Mouse (Mus musculus) G1E (cell line): ENCODE results near the gene Ifit1bl1. TPM values are rescaled to one million over a fixed set of nuclear protein-coding genes. Genes with fewer than 3 reads are reported as not detected.

Experiments used
- ATAC-seq: 2 replicates; pipeline ENCODE4 v1.8.0; 2016; ENCODE audit warnings: mild to moderate bottlenecking; ENCODE audit not compliant: insufficient number of reproducible peaks, poor library complexity, low FRiP score, severe bottlenecking; ENCODE audit errors: extremely low read depth
- DNase-seq: peaks from one replicate; pipeline ENCODE4 v3.0.0; 2012; ENCODE audit warnings: low spot score
- H3K27me3 ChIP-seq: 2 replicates; pipeline ENCODE4 v1.6.1; 2012; ENCODE audit warnings: mild to moderate bottlenecking, low read length, inconsistent platforms; ENCODE audit not compliant: insufficient read depth
- H3K36me3 ChIP-seq: replicated peaks from 2 replicates; pipeline ENCODE3; 2012; ENCODE audit warnings: mild to moderate bottlenecking, inconsistent platforms
- H3K4me1 ChIP-seq: 2 replicates; pipeline ENCODE4 v1.6.1; 2012; ENCODE audit warnings: low read depth, low read length, inconsistent platforms, mixed read lengths; ENCODE audit not compliant: insufficient read depth
- H3K4me3 ChIP-seq: 2 replicates; pipeline ENCODE4 v1.5.1; 2012; ENCODE audit warnings: low read depth, mild to moderate bottlenecking, inconsistent platforms, low read length, moderate library complexity, mixed read lengths
- H3K9me3 ChIP-seq: replicated peaks from 2 replicates; pipeline ENCODE4 v1.6.1; 2012; ENCODE audit warnings: inconsistent platforms
- CTCF ChIP-seq: IDR thresholded peaks from 2 replicates; pipeline ENCODE4 v1.5.1; 2012; ENCODE audit warnings: low read depth, low read length, inconsistent platforms, mixed read lengths
- GATA1 ChIP-seq: IDR thresholded peaks from 2 replicates; pipeline ENCODE4 v1.6.1; 2012; ENCODE audit warnings: borderline replicate concordance, low read length, inconsistent platforms, mixed read lengths
- GATA2 ChIP-seq: IDR thresholded peaks from 2 replicates; pipeline ENCODE4 v1.6.1; 2012; ENCODE audit warnings: low read depth, low read length, inconsistent platforms, borderline replicate concordance
- POLR2AphosphoS5 ChIP-seq: IDR thresholded peaks from 2 replicates; pipeline ENCODE4 v1.6.1; 2012; ENCODE audit warnings: low read depth, low read length, inconsistent platforms; ENCODE audit not compliant: insufficient replicate concordance
- TAL1 ChIP-seq: conservative IDR thresholded peaks from 2 replicates; pipeline ENCODE4 v1.6.1; 2012; ENCODE audit warnings: low read depth, low read length, inconsistent platforms, mixed read lengths
- polyA plus RNA-seq: library from polyadenylated mRNA; stranded (reverse); fragments of >175 nt; gene quantifications from 2 replicates; pipeline ENCODE4 v1.2.3, GENCODE M21; 2012
- total RNA-seq, 2 experiments: library from RNA; stranded (forward) in 1 of 2; stranded (reverse) in 1 of 2; fragments of 200-1000 nt in 1 of 2; fragments of >200 nt in 1 of 2; fragmentation: Nextera tagmentation in 1 of 2; gene quantifications; 2 replicates each; pipeline ENCODE4 v1.2.3; 2014 to 2017

The Ifit1bl1 gene
- total and polyA plus RNA-seq, 3 experiments, result 0.44 TPM; not detected in 2

DNA sequence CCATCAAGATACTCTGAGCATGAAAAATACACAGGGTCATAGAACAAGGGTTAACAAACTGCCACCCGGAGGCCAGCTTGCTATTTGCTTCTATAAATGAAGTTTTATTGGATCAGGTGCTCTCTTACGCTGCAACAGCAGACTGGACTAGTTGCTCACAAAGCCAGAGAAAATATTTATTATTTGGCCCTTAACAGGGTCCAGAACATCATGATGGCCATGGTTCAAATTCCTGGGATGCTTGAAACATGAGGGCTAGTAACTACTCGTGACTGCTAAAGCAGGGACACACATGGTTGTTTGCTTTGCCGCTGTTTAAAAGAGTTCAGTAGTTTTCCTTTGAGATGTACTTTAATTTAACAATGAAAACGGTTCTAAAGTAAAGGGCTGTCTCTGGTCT is 49.8 kb downstream of the Ifit1bl1 start:
- no peaks in the 10 kb centered on the region for H3K36me3 ChIP-seq
- ATAC-seq, result no peak
- no peaks in the 10 kb centered on the region for H3K9me3 ChIP-seq
- peaks cover 12% of the 10 kb centered on the region for H3K27me3 ChIP-seq
- TF ChIP-seq TAL1, result no peak
- TF ChIP-seq GATA1, result no peak
- TF ChIP-seq CTCF, result no peak
- TF ChIP-seq GATA2, result no peak
- no peak for TF ChIP-seq POLR2AphosphoS5
- H3K4me3 ChIP-seq, result no peak overlapping the region
- no peak for DNase-seq
- peaks cover 6% of the 10 kb centered on the region for H3K4me1 ChIP-seq

DNA sequence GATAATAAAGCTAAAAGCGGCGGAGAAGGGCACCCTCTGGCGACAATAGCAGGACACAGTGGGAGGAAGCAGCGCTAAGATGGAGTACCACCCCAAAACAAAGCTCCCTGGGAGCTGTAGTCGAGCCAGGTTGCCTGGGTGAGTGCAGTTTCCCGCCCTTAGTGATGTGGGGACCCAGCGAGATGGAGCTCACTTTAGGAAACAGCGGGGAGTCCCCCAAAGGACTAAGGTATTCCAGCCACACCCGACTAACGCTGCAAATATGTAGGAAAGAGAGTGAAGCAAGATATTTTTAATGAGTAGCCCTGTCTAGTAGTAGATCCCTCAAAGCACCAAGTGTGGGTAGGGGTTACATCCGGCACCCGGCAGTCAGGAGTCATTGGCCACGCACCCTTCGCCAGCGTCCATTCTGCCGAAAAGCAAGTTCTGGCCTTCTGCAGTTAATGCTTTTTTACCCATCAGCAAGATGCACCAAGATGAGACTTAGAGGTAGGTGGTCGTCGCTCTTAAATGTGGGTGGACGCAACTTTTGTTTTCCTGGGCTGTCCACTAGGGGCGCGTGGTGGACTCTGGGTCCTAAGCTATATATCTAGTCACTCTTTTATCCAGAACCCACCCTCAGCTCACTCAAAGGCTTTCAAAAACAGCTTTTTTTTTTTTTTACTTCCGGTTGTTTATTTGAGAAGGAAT is 51.1 kb downstream of the Ifit1bl1 start, which contains the start of gene Ifit2:
Ifit2 (plus strand) TSS at position 161 of the 690 bp plus-strand sequence.
- peaks cover 6% of the 10 kb centered on the region for H3K4me1 ChIP-seq
- no peak for ATAC-seq
- H3K9me3 ChIP-seq, result no peaks in the 10 kb centered on the region
- peaks cover 12% of the 10 kb centered on the region for H3K27me3 ChIP-seq
- no peaks in the 10 kb centered on the region for H3K36me3 ChIP-seq
- TF ChIP-seq CTCF, result peak; percentile 43; the same call in 1 of the 2 replicates
- TF ChIP-seq GATA2, result no peak
- no peak within 1 kb of the TSS; the same call in 1 of the 2 replicates for H3K4me3 ChIP-seq
- DNase-seq, result no peak

DNA sequence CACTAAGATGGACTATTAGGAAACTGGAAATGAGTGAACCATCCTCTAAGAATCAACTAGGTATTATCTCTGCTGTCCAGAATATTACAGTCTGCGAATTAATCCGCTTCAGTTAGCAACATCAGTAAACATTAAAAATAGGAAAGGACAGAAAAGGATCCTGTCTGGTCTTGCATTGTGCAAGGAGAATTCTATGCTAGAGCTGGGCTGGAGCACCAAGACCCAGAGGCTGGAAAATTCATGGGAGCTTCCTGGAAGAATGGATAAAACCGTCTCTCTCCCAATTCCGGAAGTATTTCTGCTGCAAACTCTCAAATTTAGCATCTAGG is 51.6 kb downstream of the Ifit1bl1 start:
- no peak for ATAC-seq
- Histone ChIP-seq H3K9me3 (no peaks in the 10 kb centered on the region), H3K27me3 (peaks cover 12% of the 10 kb centered on the region), H3K4me1 (peaks cover 6% of the 10 kb centered on the region), H3K36me3 (no peaks in the 10 kb centered on the region), H3K4me3 (no peak overlapping the region)
- TF ChIP-seq CTCF (no peak), POLR2AphosphoS5 (no peak)
- no peak for DNase-seq

DNA sequence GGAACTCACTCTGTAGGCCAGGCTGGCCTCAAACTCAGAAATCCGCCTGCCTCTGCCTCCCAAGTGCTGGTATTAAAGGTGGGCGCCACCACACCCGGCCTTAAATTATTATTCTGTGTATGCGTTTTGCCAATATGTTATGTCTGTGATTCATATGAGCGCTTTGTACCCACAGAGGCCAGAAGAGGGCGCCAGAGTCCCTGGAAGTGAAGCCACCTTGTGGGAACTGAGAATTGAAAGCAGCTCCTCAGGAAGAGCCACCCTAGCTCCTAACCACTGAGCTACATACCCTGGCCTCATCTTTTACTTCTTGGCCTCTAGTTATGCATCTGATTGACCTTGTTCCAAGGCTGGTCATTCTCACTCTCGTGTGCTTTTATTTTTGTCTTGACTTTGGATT is 53.8 kb downstream of the Ifit1bl1 start:
- no peak; the same call in 1 of the 2 replicates for ATAC-seq
- Histone ChIP-seq H3K4me1 (peaks cover 6% of the 10 kb centered on the region), H3K27me3 (peaks cover 12% of the 10 kb centered on the region), H3K9me3 (no peaks in the 10 kb centered on the region), H3K4me3 (no peak overlapping the region), H3K36me3 (no peaks in the 10 kb centered on the region)
- DNase-seq, result no peak
- TF ChIP-seq CTCF, result peak; percentile 56
- TF ChIP-seq GATA1, result no peak

DNA sequence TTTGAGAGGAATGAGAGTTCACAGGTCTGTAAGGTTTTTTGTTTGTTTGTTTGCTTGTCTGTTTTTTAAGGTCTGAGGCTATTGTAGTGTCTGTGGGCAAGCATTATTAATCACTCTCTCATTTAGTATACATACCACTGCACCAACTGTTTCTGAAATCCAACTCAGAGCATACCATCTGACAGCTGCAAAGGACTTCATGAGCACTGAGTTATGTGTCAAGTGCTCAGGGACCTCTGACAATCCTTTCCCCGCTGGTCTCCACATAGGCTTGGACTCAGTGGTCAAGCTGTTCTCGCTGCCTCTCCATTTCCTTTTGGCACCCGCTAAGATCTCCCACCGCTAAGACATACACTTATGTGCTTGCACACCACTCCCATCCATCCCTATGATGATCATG is 55.5 kb downstream of the Ifit1bl1 start:
- Histone ChIP-seq H3K4me3 (no peak overlapping the region), H3K9me3 (no peaks in the 10 kb centered on the region), H3K36me3 (no peaks in the 10 kb centered on the region), H3K4me1 (peaks cover 6% of the 10 kb centered on the region), H3K27me3 (peaks cover 12% of the 10 kb centered on the region)
- ATAC-seq, result no peak
- no peak for DNase-seq
- no peak for TF ChIP-seq GATA2
- TF ChIP-seq GATA1, result no peak
- no peak for TF ChIP-seq POLR2AphosphoS5
- TF ChIP-seq TAL1, result no peak
- no peak for TF ChIP-seq CTCF

Other genes starting within 250 kb of the Ifit1bl1 start
- gene Ch25h, start 126.8 kb downstream of the Ifit1bl1 start, total RNA-seq (2014; fragmentation: Nextera tagmentation), result not detected in 2 replicates
- gene Ch25h, start 126.8 kb downstream of the Ifit1bl1 start, total RNA-seq (2017), result 0.11 TPM in 1 of 2 replicates, not detected in the other
- gene Ch25h, start 126.8 kb downstream of the Ifit1bl1 start, polyA plus RNA-seq, result not detected in 2 replicates
- gene Lipa, start 74.5 kb downstream of the Ifit1bl1 start, total RNA-seq (2014; fragmentation: Nextera tagmentation), result not detected in 2 replicates
- 0.12 and 0.22 TPM in 2 replicates for gene Lipa, start 74.5 kb downstream of the Ifit1bl1 start, total RNA-seq (2017)
- gene Lipa, start 74.5 kb downstream of the Ifit1bl1 start, polyA plus RNA-seq, result not detected in 2 replicates
- 0.23 TPM in 1 of 2 replicates, not detected in the other for gene Ifit2, start 51.3 kb downstream of the Ifit1bl1 start, total RNA-seq (2014; fragmentation: Nextera tagmentation)
- 0.33 and 0.35 TPM in 2 replicates for gene Ifit2, start 51.3 kb downstream of the Ifit1bl1 start, total RNA-seq (2017)
- not detected in 2 replicates for gene Ifit2, start 51.3 kb downstream of the Ifit1bl1 start, polyA plus RNA-seq
- gene Ifit3, start 18.4 kb downstream of the Ifit1bl1 start, total RNA-seq (2014; fragmentation: Nextera tagmentation), result not detected in 2 replicates
- gene Ifit3, start 18.4 kb downstream of the Ifit1bl1 start, total RNA-seq (2017), result 0.60 TPM in 1 of 2 replicates, not detected in the other
- not detected in 2 replicates for gene Ifit3, start 18.4 kb downstream of the Ifit1bl1 start, polyA plus RNA-seq
- not detected in 2 replicates for gene Ifit3b, start 6.0 kb upstream of the Ifit1bl1 start, total RNA-seq (2014; fragmentation: Nextera tagmentation)
- gene Ifit3b, start 6.0 kb upstream of the Ifit1bl1 start, total RNA-seq (2017), result 0.06 TPM in 1 of 2 replicates, not detected in the other
- gene Ifit3b, start 6.0 kb upstream of the Ifit1bl1 start, polyA plus RNA-seq, result not detected in 2 replicates
- gene Ifit1bl2, start 38.8 kb upstream of the Ifit1bl1 start, total RNA-seq (2014; fragmentation: Nextera tagmentation), result not detected in 2 replicates
- gene Ifit1bl2, start 38.8 kb upstream of the Ifit1bl1 start, total RNA-seq (2017), result 0.12 and 0.16 TPM in 2 replicates
- not detected in 2 replicates for gene Ifit1bl2, start 38.8 kb upstream of the Ifit1bl1 start, polyA plus RNA-seq
- not detected in 2 replicates for gene Ifit1, start 38.9 kb upstream of the Ifit1bl1 start, total RNA-seq (2014; fragmentation: Nextera tagmentation)
- 0.05 and 0.12 TPM in 2 replicates for gene Ifit1, start 38.9 kb upstream of the Ifit1bl1 start, total RNA-seq (2017)
- not detected in 2 replicates for gene Ifit1, start 38.9 kb upstream of the Ifit1bl1 start, polyA plus RNA-seq
- not detected in 2 replicates for gene Slc16a12, start 145.3 kb upstream of the Ifit1bl1 start, total RNA-seq (2014; fragmentation: Nextera tagmentation)
- 0.11 and 0.17 TPM in 2 replicates for gene Slc16a12, start 145.3 kb upstream of the Ifit1bl1 start, total RNA-seq (2017)
- not detected in 2 replicates for gene Slc16a12, start 145.3 kb upstream of the Ifit1bl1 start, polyA plus RNA-seq